Mouse (Mus musculus) B cell, adult 2 months (primary cell): Measurements from ENCODE around the gene Oaz2.

Source experiments
- DNase-seq, 2 experiments: peaks; one replicate each; pipeline ENCODE4 v3.0.0; 2022

The Oaz2 gene

GRCm38 (mm10) chr9:65696337-65696736, 28.5 kb downstream of the Oaz2 start:
- DNase-seq: no peak

GRCm38 (mm10) chr9:65697356-65697755, 29.6 kb downstream of the Oaz2 start:
- DNase-seq: no peak

GRCm38 (mm10) chr9:65697992-65698391, 30.2 kb downstream of the Oaz2 start:
- no peak for DNase-seq

GRCm38 (mm10) chr9:65700504-65700903, 32.7 kb downstream of the Oaz2 start:
- DNase-seq: no peak

GRCm38 (mm10) chr9:65702286-65702685, 34.5 kb downstream of the Oaz2 start:
- DNase-seq: no peak

GRCm38 (mm10) chr9:65703241-65703640, 35.4 kb downstream of the Oaz2 start:
- no peak for DNase-seq

GRCm38 (mm10) chr9:65703926-65704595, 36.3 kb downstream of the Oaz2 start:
- no peak for DNase-seq

GRCm38 (mm10) chr9:65718195-65718594, 50.4 kb downstream of the Oaz2 start:
- no peak for DNase-seq

- DNase-seq: no peak
Measured at GRCm38 (mm10) chr9:65721161-65721566, 53.4 kb downstream of the Oaz2 start.

- DNase-seq: no peak
Measured at GRCm38 (mm10) chr9:65724471-65725290, 56.9 kb downstream of the Oaz2 start.

- DNase-seq: no peak
Measured at GRCm38 (mm10) chr9:65725291-65725622, 57.5 kb downstream of the Oaz2 start.

- no peak for DNase-seq
Measured at GRCm38 (mm10) chr9:65726431-65726830, 58.6 kb downstream of the Oaz2 start.

GRCm38 (mm10) chr9:65727491-65727890, 59.7 kb downstream of the Oaz2 start:
- no peak for DNase-seq

GRCm38 (mm10) chr9:65728588-65728987, 60.8 kb downstream of the Oaz2 start:
- DNase-seq: no peak

- no peak for DNase-seq
Measured at GRCm38 (mm10) chr9:65734931-65735330, 67.1 kb downstream of the Oaz2 start.
